Mouse (Mus musculus) neural tube, embryonic 15.5 days (tissue): ENCODE results near the gene Ftsj1. TPM values are rescaled to one million over a fixed set of nuclear protein-coding genes. Genes with fewer than 3 reads are reported as not detected.

ENCODE experiments used
- ATAC-seq: fragments of 200-750 bp; cut with Nextera tagmentation; 2 replicates; pipeline ENCODE4 v1.8.0; 2017; ENCODE audit warnings: mild to moderate bottlenecking, moderate TSS enrichment, moderate library complexity; ENCODE audit not compliant: low FRiP score
- H3K27ac ChIP-seq: fragments of 300-500 bp; sonication (generic); replicated peaks from 2 replicates; pipeline ENCODE4 v1.5.1; 2015; ENCODE audit warnings: mild to moderate bottlenecking, inconsistent platforms
- H3K27me3 ChIP-seq: fragments of 300-500 bp; sonication (generic); replicated peaks from 2 replicates; pipeline ENCODE4 v1.6.1; 2015; ENCODE audit warnings: inconsistent platforms
- H3K36me3 ChIP-seq: fragments of 300-500 bp; sonication (generic); 2 replicates; pipeline ENCODE4 v1.6.1; 2015; ENCODE audit warnings: inconsistent platforms
- H3K4me1 ChIP-seq: fragments of 300-500 bp; sonication (generic); 2 replicates; pipeline ENCODE4 v1.6.1; 2015; ENCODE audit warnings: inconsistent platforms
- H3K4me2 ChIP-seq: fragments of 300-500 bp; sonication (generic); 2 replicates; pipeline ENCODE4 v1.6.1; 2015; ENCODE audit warnings: inconsistent platforms, mild to moderate bottlenecking, moderate library complexity
- H3K4me3 ChIP-seq: fragments of 300-500 bp; sonication (generic); replicated peaks from 2 replicates; pipeline ENCODE4 v1.5.1; 2015; ENCODE audit warnings: mild to moderate bottlenecking, inconsistent platforms
- H3K9ac ChIP-seq: fragments of 300-500 bp; sonication (generic); replicated peaks from 2 replicates; pipeline ENCODE4 v1.6.1; 2015; ENCODE audit warnings: mild to moderate bottlenecking, inconsistent platforms
- H3K9me3 ChIP-seq: fragments of 300-500 bp; sonication (generic); replicated peaks from 2 replicates; pipeline ENCODE4 v1.6.1; 2016; ENCODE audit warnings: inconsistent platforms
- WGBS: fragments of 180-500 bp; shearing (Covaris S2); methylation state at CpG from one replicate; pipeline ENCODE4 v1.1.7; 2015; ENCODE audit warnings: mixed read lengths; 5-methylcytosine and 5-hydroxymethylcytosine counted together
- polyA plus RNA-seq: library from polyadenylated mRNA; unstranded; fragments of >200 nt; fragmentation: Nextera tagmentation; extraction: Ambion mirVana; gene quantifications from 2 replicates; pipeline ENCODE4 v1.2.1, GENCODE M21; 2015

Gene Ftsj1
- polyA plus RNA-seq, 1 experiment from 2014 or later = 47.1 TPM

DNA sequence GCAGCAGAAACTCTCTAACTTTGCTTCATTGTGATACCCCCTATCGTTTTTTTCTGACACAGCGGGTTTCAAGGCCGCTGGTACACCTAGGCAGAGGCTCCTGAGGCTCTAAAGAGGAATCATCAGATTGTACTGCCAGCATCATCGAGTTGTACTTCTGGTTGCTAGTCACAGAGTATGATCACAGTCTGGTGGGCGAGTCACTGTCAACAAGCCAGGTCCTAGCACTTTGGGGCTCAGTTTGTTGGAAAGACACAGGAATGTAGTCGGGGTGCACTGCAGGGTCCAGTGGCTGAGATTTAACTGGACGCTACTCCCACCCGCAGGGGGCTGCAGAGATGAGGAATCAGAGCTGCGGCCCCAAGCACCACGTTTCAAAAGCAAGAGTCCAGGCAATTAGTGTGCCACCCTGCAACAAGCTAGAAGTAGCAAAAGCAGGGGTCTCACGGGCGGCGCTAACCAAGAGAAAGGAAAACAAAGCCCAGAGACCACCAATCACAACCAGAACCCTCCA, 60.0 kb downstream of the Ftsj1 start:
- Histone ChIP-seq H3K27ac (peak overlapping the region; percentile 80), H3K9me3 (no peaks in the 10 kb centered on the region), H3K36me3 (0 out of 2 replicates have a peak, but pooled peaks cover 3% of the 10 kb centered on the region), H3K9ac (peak overlapping the region; percentile 37), H3K4me2 (peak overlapping the region; percentile 63), H3K27me3 (no peaks in the 10 kb centered on the region), H3K4me3 (peak overlapping the region; percentile 48), H3K4me1 (peaks cover 5% of the 10 kb centered on the region; the same call in 1 of the 2 replicates)
- no peak; the same call in 1 of the 2 replicates for ATAC-seq
- WGBS = 24% methylated on average over 12 of the region's 13 CpGs

Other genes with a start within 250 kb of the Ftsj1 start
- gene Glod5, start 233.9 kb downstream of the Ftsj1 start, polyA plus RNA-seq = 0.28 and 0.88 TPM in 2 replicates
- 34.6 and 42.5 TPM in 2 replicates for gene Suv39h1, start 177.6 kb downstream of the Ftsj1 start, polyA plus RNA-seq
- 0.14 and 2.0 TPM in 2 replicates for gene Was, start 161.9 kb downstream of the Ftsj1 start, polyA plus RNA-seq
- 56.2 and 64.9 TPM in 2 replicates for gene Wdr13, start 119.5 kb downstream of the Ftsj1 start, polyA plus RNA-seq
- gene Rbm3, start 106.5 kb downstream of the Ftsj1 start, polyA plus RNA-seq = 309 and 341 TPM in 2 replicates
- 22.7 and 23.3 TPM in 2 replicates for gene Tbc1d25, start 76.2 kb downstream of the Ftsj1 start, polyA plus RNA-seq
- gene Ebp, start 58.9 kb downstream of the Ftsj1 start, polyA plus RNA-seq = 32.1 and 36.2 TPM in 2 replicates
- gene Porcn, start 45.9 kb downstream of the Ftsj1 start, polyA plus RNA-seq = 41.9 and 48.9 TPM in 2 replicates
- 36.8 and 41.2 TPM in 2 replicates for gene Slc38a5, start 18.7 kb upstream of the Ftsj1 start, polyA plus RNA-seq
- not detected in 2 replicates for gene Ssxb10, start 75.0 kb upstream of the Ftsj1 start, polyA plus RNA-seq
- gene Ssxb9, start 114.6 kb upstream of the Ftsj1 start, polyA plus RNA-seq = not detected in 2 replicates
- not detected in 2 replicates for gene Ssxb1, start 160.9 kb upstream of the Ftsj1 start, polyA plus RNA-seq
- not detected in 2 replicates for gene Ssxb2, start 209.3 kb upstream of the Ftsj1 start, polyA plus RNA-seq